Mouse (Mus musculus) mammary gland, adult 2 months (tissue): ENCODE results near the gene Gabarap. TPM values are rescaled to one million over a fixed set of nuclear protein-coding genes. Genes with fewer than 3 reads are reported as not detected.

Experiments
- polyA plus RNA-seq: library from polyadenylated mRNA; depleted of rRNA; stranded (reverse); fragments of >200 nt; gene quantifications from 2 replicates; pipeline ENCODE4 v1.2.3, GENCODE M21; 2012; ENCODE audit warnings: low replicate concordance; rRNA removed

Gabarap gene
- polyA plus RNA-seq = 358 and 921 TPM in 2 replicates

DNA sequence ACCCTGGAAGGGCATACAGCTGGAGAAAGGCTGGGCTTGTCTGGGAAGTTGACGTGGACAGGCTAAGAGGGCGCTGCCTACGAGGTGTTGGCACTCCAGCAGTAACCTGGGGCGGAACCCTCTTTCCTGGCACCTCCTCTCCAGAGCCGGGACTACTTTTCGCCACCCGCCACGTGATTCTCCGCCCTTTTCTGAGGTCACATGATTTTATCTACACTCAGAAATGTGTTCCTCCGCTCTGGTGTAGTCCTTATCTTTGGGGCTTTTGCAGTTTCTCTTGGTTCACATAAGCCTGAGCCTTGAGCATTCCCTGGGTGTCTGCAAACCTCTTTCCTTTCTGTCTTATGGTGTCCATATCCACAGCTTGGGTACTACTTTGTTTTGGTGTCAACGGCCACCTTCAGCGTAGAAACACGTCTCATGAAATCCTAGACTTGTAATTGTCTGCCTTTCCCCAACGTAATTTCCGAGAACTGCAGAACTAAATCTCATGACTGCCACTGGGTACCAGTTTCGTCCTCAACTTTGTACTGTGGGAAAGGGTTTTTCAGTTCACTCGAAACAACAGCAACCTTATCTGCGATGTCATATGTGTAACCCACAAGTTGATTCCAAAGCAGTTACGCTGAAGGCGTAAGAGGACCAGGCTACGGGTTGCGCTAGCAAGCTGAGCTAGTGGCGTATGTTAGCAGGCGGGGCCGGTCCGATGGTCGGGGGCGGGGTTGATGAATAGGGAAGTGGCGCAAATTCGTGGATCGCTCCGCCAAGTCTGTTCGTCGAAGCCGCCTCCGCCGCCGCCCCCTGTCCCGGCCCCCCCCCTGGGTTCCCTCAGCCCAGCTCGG is at the start of gene Gabarap:
Gene Gabarap (plus strand): TSS at position 294 of the 842 bp plus-strand sequence.

DNA sequence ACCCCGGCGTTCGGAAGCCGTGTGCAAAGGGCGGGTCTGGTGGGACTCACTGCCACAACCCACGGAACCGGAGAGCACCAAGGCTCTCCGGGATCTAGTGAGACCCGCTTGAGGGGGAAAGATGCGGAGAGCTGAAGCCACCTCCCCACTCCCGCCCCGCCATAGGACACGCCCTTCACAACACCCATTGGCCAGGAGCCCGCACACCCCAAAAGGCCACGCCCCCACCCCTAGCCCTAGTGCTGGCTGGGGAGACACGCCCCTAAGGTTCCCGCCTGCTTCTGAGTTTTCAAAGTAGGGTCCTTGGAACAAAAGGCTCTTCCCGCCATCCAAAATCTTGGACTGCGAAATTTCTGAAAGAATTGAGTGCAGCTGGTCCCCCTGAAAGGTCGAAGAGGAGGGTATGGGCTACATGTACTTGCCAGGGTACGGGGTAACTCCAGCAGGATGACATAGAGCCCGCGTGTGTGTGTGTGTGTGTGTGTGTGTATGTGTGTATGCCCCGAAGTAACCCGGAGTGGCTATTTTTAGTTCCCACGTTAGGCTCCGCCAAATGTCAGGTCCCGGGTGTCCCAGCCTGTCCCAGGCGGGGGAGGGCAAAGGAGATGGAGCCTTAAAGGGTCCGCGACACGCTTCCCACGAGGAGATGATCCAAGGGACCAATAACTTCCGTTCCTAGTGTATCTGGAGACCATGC is 42.7 kb upstream of the Gabarap start, which contains the start of gene Slc2a4:
Gene Slc2a4 (minus strand): TSS at position 123 of the 697 bp plus-strand sequence.

DNA sequence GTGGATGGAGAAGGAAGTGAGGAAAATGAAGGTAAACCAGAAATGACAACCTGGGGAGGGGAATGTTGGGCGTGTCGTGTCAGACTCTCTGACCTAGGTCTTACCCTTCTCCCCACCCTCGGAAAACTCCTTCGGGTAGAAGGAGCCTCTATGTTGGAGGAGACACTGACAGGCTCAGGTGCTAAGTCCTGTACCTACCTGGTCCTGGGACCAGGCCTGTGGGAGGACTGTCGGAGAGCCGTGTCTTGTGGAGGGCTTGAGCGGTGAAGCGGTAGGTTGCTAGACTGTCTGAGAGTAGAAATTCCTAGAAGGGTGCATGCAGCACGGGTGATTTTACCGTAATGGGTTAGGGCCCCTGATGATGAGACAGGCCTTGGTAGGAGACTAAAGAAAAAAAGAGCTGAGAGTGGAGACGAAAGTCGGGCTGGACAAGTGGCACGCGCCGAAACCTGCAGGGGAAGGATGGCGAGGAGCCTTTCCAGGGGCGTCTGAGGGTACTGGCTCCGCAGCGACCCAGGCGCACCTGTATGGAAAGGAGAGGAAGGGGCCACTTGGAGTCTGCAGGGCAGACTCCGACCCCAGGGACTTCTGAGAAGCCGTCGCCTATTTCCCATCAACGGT is 26.2 kb upstream of the Gabarap start, which contains the start of gene Cldn7:
Gene Cldn7 (plus strand): TSS at position 130 of the 621 bp plus-strand sequence.

DNA sequence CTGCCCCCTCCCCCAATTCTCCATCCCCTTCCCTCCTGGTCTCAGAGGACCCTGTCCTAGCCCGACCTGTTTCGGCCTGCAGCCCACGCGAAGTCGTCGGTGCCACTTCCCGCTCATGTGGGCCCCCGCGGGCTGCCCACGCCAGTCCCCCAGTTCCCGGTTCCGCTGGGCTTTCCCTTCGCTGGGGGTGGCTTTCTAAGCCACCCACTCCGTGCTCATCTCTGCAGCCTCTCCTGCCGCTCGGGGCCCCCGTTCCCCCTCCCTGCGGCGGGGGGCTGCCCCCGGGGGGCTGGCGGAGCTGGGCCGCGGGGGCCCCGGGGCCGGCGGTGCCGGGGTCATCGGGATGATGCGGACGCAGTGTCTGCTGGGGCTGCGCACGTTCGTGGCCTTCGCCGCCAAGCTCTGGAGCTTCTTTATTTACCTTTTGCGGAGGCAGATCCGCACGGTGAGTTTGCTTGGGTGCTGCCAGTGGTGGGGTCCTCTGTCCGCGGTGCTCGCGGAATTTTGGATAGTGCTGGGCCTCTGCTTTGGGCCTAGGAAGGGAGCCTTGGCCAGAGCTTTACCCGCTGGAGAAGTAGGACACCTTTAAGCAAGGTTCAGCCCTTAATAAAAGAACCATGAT is 9.7 kb upstream of the Gabarap start, which contains the start of gene Ctdnep1:
Gene Ctdnep1 (plus strand): TSS at position 16 of the 622 bp plus-strand sequence.

DNA sequence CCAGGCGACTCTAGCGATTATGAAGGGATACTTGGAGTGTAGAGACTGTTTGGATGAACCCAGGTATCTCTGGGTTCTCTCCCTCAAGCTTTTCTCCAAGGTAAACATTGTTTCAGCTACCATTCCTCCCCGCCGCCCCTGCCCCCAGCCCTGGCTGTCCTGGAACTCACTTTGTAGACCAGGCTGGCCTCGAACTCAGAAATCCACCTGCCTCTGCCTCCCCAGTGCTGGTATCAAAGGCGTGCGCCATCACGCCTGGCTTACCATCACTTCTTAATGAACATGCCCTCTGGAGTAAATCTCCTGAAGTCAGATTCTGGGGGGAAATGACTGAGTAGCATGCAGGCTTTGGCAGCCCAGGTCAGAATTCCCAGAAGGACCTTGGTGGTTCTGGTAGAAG is 8.7 kb upstream of the Gabarap start, which contains the start of gene Elp5:
Gene Elp5 (minus strand): TSS at position 293 of the 400 bp plus-strand sequence.

DNA sequence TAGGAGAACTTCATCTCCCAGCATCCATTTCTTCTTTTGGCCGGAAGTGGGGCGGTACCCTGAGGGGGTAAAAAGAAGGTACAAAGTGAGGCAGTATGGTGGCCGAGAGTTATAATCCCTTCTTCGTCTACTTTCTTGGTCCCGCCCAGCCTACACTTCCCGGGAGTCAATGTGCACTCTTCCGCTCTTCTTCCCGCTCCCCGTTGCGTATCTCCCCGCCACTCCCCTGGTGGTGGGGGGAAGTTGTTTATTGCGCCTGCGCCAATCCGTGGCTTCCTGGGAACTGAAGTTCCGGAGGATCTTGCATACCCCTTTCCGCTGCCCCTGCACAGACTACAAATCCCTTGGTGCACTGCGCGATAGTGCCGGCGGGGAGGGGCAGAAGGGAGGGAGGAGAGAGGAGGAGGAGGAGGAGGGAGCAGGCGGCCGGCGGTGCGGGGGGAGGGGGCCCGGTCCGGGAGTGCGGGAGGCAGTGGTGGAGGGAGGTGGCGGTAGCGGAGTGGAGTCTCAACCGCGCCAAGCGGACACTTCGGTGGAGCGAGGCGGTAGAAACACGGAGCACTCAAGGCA is 4.5 kb downstream of the Gabarap start, which contains the start of gene Phf23:
Gene Phf23 (plus strand): TSS at position 387 of the 570 bp plus-strand sequence.

DNA sequence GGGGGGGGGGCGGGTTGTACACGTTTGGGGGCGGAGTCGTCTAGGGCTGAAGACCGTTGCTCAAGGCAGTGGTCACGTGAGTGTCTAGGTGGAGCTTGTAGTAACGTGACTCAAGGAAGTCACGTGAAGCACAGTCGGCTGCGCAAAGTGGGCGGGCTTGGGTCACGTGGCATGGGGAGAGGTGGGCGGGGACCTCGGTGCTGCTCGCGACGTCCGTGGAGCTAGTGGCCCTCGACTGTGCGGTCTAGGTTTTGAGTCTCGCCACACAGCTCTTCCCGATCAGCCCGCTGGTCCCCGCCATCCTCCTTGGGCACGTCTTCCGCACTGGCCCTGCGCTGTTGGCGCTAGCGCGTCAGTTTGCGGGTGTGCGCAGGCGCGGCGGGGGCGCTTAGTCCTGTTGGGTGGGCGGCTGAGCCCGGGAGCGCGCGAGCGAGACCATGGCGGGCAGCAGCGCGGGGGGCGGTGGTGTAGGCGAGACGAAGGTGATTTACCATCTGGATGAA is 9.5 kb downstream of the Gabarap start, which contains the start of gene Dvl2:
Gene Dvl2 (plus strand): TSS at position 200 of the 503 bp plus-strand sequence.

DNA sequence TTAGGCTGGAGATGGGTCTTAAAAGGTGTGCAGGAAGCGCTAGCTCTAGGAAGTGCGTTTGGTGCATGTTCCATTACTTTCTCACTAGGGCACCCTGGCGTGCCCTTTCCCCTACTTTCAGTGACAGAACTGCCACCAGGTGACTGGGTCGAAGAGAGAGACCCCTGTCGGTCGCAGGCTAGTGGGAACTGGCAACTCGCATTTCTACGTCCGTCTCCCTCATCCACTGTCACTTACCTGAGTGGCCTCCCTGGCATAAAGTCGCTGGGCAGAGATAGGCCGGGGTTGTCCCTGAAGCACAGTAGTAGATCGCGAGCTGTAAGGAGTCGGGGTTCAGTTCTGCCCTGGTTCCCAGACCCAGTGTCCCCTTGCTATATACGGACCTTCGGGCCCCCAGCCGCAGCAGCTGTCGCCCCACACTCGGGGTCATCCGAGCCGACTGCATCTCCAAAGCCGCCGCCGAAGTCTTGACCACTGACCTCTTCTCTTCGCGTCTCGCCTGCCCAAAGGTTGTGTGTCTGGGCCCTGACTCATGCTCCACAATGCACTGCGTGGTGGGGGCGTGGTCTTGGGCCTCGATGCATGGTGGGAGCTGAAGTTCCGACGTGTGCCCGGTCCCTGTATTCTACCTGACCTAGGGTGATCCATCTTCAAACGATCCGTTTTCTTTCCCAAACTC is 24.1 kb downstream of the Gabarap start, which contains the start of gene Acadvl:
Gene Acadvl (minus strand): TSS at position 532 of the 679 bp plus-strand sequence.

DNA sequence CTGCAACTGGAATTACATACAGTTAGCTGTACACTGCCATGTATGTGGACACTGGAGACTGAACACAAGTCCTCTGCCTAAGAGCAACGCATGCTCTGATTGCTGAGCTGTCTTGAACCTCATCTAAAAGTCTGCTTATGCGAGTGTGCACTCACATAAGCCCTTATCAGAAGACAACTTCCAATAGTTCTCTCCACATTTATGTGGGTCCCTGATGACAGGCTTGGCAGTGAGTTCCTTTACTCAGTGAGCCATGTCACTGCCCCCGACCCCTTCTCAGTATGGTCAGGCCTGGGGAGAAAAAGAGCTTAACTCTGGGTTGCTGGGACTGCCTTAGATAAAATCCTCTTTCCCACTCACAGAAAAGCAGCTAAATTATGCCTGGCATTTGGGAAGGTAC is 25.7 kb downstream of the Gabarap start, which contains the start of gene Dlg4:
Gene Dlg4 (plus strand): TSS at position 274 of the 400 bp plus-strand sequence.

Other genes with a start within 250 kb of the Gabarap start
- 18.0 and 27.0 TPM in 2 replicates for gene Polr2a, start 232.5 kb upstream of the Gabarap start, polyA plus RNA-seq
- not detected in 2 replicates for gene Slc35g3, start 229.2 kb upstream of the Gabarap start, polyA plus RNA-seq
- gene Zbtb4, start 225.2 kb upstream of the Gabarap start, polyA plus RNA-seq = 47.2 and 88.9 TPM in 2 replicates
- 14.0 and 38.5 TPM in 2 replicates for gene Chrnb1, start 195.2 kb upstream of the Gabarap start, polyA plus RNA-seq
- 11.4 and 13.5 TPM in 2 replicates for gene Fgf11, start 189.3 kb upstream of the Gabarap start, polyA plus RNA-seq
- gene Tmem102, start 185.5 kb upstream of the Gabarap start, polyA plus RNA-seq = 4.5 and 10.8 TPM in 2 replicates
- gene Gm39566, start 175.8 kb upstream of the Gabarap start, polyA plus RNA-seq = not detected in 2 replicates
- gene Spem2, start 172.7 kb upstream of the Gabarap start, polyA plus RNA-seq = not detected in 2 replicates
- 0.19 and 0.35 TPM in 2 replicates for gene Spem1, start 169.0 kb upstream of the Gabarap start, polyA plus RNA-seq
- 23.5 and 39.4 TPM in 2 replicates for gene Nlgn2, start 153.4 kb upstream of the Gabarap start, polyA plus RNA-seq
- gene Tmem256, start 152.6 kb upstream of the Gabarap start, polyA plus RNA-seq = 180 and 280 TPM in 2 replicates
- gene Plscr3, start 144.8 kb upstream of the Gabarap start, polyA plus RNA-seq = 125 and 161 TPM in 2 replicates
- gene Tnk1, start 132.4 kb upstream of the Gabarap start, polyA plus RNA-seq = 11.8 and 14.1 TPM in 2 replicates
- not detected in 2 replicates for gene Tmem95, start 113.1 kb upstream of the Gabarap start, polyA plus RNA-seq
- 11.8 and 13.5 TPM in 2 replicates for gene Kctd11, start 109.7 kb upstream of the Gabarap start, polyA plus RNA-seq
- gene Acap1, start 95.6 kb upstream of the Gabarap start, polyA plus RNA-seq = 40.3 and 80.4 TPM in 2 replicates
- gene 2810408A11Rik, start 90.2 kb upstream of the Gabarap start, polyA plus RNA-seq = 0.80 and 1.1 TPM in 2 replicates
- gene Neurl4, start 90.1 kb upstream of the Gabarap start, polyA plus RNA-seq = 44.0 and 45.9 TPM in 2 replicates
- gene Gps2, start 77.3 kb upstream of the Gabarap start, polyA plus RNA-seq = 130 and 139 TPM in 2 replicates
- gene Eif5a, start 69.2 kb upstream of the Gabarap start, polyA plus RNA-seq = 301 and 469 TPM in 2 replicates
- gene Ybx2, start 55.3 kb upstream of the Gabarap start, polyA plus RNA-seq = 24.9 and 28.8 TPM in 2 replicates
- 238 and 400 TPM in 2 replicates for gene Slc2a4, start 43.0 kb upstream of the Gabarap start, polyA plus RNA-seq
- gene Cldn7, start 26.4 kb upstream of the Gabarap start, polyA plus RNA-seq = 18.2 and 18.6 TPM in 2 replicates
- 110 and 163 TPM in 2 replicates for gene Ctdnep1, start 10.0 kb upstream of the Gabarap start, polyA plus RNA-seq
- gene Elp5, start 8.6 kb upstream of the Gabarap start, polyA plus RNA-seq = 55.0 and 105 TPM in 2 replicates
- gene Phf23, start 4.6 kb downstream of the Gabarap start, polyA plus RNA-seq = 21.3 and 23.1 TPM in 2 replicates
- 15.5 and 26.3 TPM in 2 replicates for gene Dvl2, start 9.5 kb downstream of the Gabarap start, polyA plus RNA-seq
- 171 and 264 TPM in 2 replicates for gene Acadvl, start 24.3 kb downstream of the Gabarap start, polyA plus RNA-seq
- 22.3 and 22.8 TPM in 2 replicates for gene Dlg4, start 25.8 kb downstream of the Gabarap start, polyA plus RNA-seq
- 2.4 TPM in 1 of 2 replicates, not detected in the other for gene Asgr1, start 62.9 kb downstream of the Gabarap start, polyA plus RNA-seq
- gene Asgr2, start 101.5 kb downstream of the Gabarap start, polyA plus RNA-seq = 3.7 and 5.9 TPM in 2 replicates
- gene Mgl2, start 139.2 kb downstream of the Gabarap start, polyA plus RNA-seq = 23.2 and 54.4 TPM in 2 replicates
- 41.2 and 77.8 TPM in 2 replicates for gene Clec10a, start 165.1 kb downstream of the Gabarap start, polyA plus RNA-seq
- 4.8 and 9.0 TPM in 2 replicates for gene Slc16a11, start 221.6 kb downstream of the Gabarap start, polyA plus RNA-seq
- gene Slc16a13, start 229.9 kb downstream of the Gabarap start, polyA plus RNA-seq = 4.6 and 5.2 TPM in 2 replicates
- 11.9 TPM in 2 replicates for gene Bcl6b, start 238.7 kb downstream of the Gabarap start, polyA plus RNA-seq
- gene 0610010K14Rik, start 246.8 kb downstream of the Gabarap start, polyA plus RNA-seq = 64.0 and 79.8 TPM in 2 replicates
- 7.3 and 8.3 TPM in 2 replicates for gene Gm21988, start 248.7 kb downstream of the Gabarap start, polyA plus RNA-seq
- 228 and 250 TPM in 2 replicates for gene Rnasek, start 248.7 kb downstream of the Gabarap start, polyA plus RNA-seq